Mouse (Mus musculus): Measurements from ENCODE around the gene Chaf1a.

DNA sequence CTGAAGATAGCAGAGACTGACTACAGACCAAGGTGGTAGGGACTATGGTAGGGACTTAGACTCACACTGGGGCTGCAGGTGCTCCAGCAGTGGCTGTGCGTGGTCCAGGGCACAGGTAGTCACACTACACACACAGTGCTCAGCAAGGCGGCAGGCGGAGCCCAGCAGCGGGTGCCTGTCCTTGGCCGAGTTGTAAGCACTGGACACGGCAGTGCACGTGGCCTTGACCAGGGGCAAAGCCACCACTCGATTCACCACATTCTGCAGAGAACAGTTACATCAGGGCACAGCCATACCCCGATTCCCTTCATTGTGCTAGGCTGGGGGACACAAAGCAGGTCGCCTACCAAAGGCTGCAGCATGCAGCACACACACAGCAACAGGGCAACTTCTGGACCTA is 76.0 kb downstream of the Chaf1a start:
- TF ChIP-seq POLR2A (IDR thresholded peaks at IDR 0.05; ENCODE audit: control insufficient read depth, low read depth, low read length): no peak
- no peak for TF ChIP-seq CTCF (IDR thresholded peaks at IDR 0.05; ENCODE audit: control insufficient read depth, insufficient read depth, insufficient replicate concordance, low read depth, low read length)

Data from testis, adult 2 months (tissue).